Mouse (Mus musculus) myocyte (in vitro differentiated cells): ENCODE data around the gene Hoxb7.

Experiments
- CEBPB ChIP-seq: IDR thresholded peaks from 2 replicates; pipeline ENCODE4 v1.6.1; 2011; ENCODE audit warnings: mild to moderate bottlenecking, moderate library complexity; ENCODE audit not compliant: poor library complexity, insufficient read depth, severe bottlenecking
- E2F4 ChIP-seq: IDR thresholded peaks from one replicate; pipeline ENCODE4 v1.6.1; 2011; ENCODE audit warnings: mild to moderate bottlenecking, control low read depth, moderate library complexity; ENCODE audit not compliant: insufficient read depth
- MAX ChIP-seq: IDR thresholded peaks from one replicate; pipeline ENCODE4 v1.6.1; 2011; ENCODE audit warnings: low read depth, mild to moderate bottlenecking, control low read depth
- MYOD1 ChIP-seq, 3 experiments: IDR thresholded peaks; one replicate each; pipeline ENCODE4 v1.6.1; 2011; ENCODE audit warnings: control low read depth in 2 of 3, low read depth in 2 of 3, mild to moderate bottlenecking in 2 of 3, moderate library complexity in 1 of 3; ENCODE audit not compliant: insufficient read length in 2 of 3, control insufficient read depth in 1 of 3
- MYOG ChIP-seq, 3 experiments: IDR thresholded peaks; one replicate each; pipeline ENCODE4 v1.6.1; 2011; ENCODE audit warnings: control low read depth in 2 of 3, low read depth in 2 of 3, mild to moderate bottlenecking in 2 of 3; ENCODE audit not compliant: insufficient read length in 2 of 3, control insufficient read depth in 1 of 3, insufficient read depth in 1 of 3
- POLR2A ChIP-seq: IDR thresholded peaks from one replicate; pipeline ENCODE4 v1.6.1; 2011; ENCODE audit warnings: low read depth, mild to moderate bottlenecking, control low read depth, moderate library complexity; ENCODE audit not compliant: insufficient read length
- POLR2AphosphoS2 ChIP-seq: IDR thresholded peaks from one replicate; pipeline ENCODE4 v1.6.1; 2011; ENCODE audit warnings: low read depth, control low read depth; ENCODE audit not compliant: insufficient read length
- USF1 ChIP-seq: IDR thresholded peaks from one replicate; pipeline ENCODE4 v1.6.1; 2011; ENCODE audit warnings: low read depth, mild to moderate bottlenecking, control low read depth, moderate library complexity

DNA sequence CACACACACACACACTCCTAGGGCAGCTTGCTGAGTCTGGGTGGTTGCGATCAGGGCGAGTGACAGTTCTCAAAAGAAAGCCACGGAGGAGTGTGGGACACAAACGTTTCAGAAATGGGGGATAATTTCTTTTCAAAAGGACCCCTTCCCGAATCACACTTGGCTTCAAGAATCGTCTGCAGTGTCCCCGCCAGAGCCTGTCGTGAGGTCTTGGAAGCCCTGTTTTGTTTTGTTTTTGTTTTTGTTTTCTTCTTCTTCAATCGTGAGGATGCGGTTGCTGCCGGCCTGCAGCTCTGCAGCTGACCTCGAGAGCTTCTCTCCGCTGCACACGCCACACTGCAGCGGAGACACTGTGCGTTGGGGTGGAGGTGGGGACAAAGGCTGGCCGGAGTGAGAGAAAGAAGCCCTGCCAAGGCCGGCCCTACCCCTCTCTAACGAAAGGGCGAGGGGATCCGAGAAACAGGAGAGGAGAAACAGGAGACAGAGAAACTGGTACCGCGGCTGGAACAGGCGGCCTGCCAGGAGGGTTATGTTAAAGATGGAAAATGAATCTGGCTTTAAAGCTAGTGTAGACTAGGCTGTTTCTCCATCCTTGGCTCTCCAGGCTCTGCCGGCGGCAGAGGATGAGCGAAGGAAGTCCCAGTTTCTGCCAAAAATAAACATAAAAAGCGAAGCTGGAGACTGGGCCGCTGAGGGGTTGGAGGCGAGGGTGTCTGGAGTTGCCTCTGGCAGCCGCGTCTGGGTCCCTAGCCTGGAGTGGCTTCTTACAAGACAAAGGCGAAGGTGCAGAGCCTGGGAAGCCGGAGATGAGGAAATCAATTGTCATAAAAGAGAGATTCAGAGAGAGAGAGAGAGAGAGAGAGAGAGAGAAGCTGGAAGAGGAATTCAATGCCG lies 9.0 kb upstream of the Hoxb7 start:
- TF ChIP-seq E2F4 (no peak), POLR2A (no peak), MYOG (IDR thresholded peaks at IDR 0.05; ENCODE audit: control insufficient read depth in 1 of 3, insufficient read depth in 1 of 3, insufficient read length in 2 of 3, low read depth in 2 of 3) (no peak), MAX (no peak), USF1 (no peak), MYOD1 (IDR thresholded peaks at IDR 0.05; ENCODE audit: control insufficient read depth in 1 of 3, insufficient read length in 2 of 3, low read depth in 2 of 3) (no peak), POLR2AphosphoS2 (no peak), CEBPB (no peak)
